Mouse (Mus musculus): ENCODE results near the gene Vmn1r200. TPM values are rescaled to one million over a fixed set of nuclear protein-coding genes. Genes with fewer than 3 reads are reported as not detected.
"Not testable (repeated sequence)": the region's sequence is repeated elsewhere in the genome, so short reads cannot be mapped to it uniquely, and the experiment has no call there.

Gene Vmn1r200
- total RNA-seq (2021) = not detected
- long read RNA-seq, experiment 1 = 0 reads
- long read RNA-seq, experiment 2 = 0 reads

- intact Hi-C loops (cut with DNase I) = no loop called here
These were observed at the start of gene Vmn1r200 for GRCm38 (mm10) chr13:22390073-22390472. TSS of gene Vmn1r200 (plus strand) at chr13:22390373.

GRCm38 (mm10) chr13:22350064-22350463 is 40.1 kb upstream of the Vmn1r200 start, which contains the start of gene Vmn1r198:
TSS of gene Vmn1r198 (plus strand) at chr13:22350364.
- no peak for DNase-seq
- intact Hi-C loops (cut with DNase I) = no loop called here

More at GRCm38 (mm10) chr13:22390073-22390472, at the start of gene Vmn1r200:
- DNase-seq = no peak

- DNase-seq = no peak
- intact Hi-C loops (cut with DNase I) = no loop called here
These were observed 39.4 kb upstream of the Vmn1r200 start for GRCm38 (mm10) chr13:22350813-22351212.

- DNase-seq = no peak
- intact Hi-C loops (cut with DNase I) = no loop called here
These were observed 10.7 kb upstream of the Vmn1r200 start, which contains the start of gene Vmn1r199 for GRCm38 (mm10) chr13:22379518-22379917. TSS of gene Vmn1r199 (plus strand) at chr13:22379818.

- intact Hi-C loops (cut with DNase I); DNase-seq: not testable (repeated sequence)
These were observed 9.0 kb upstream of the Vmn1r200 start for GRCm38 (mm10) chr13:22381128-22381527.

GRCm38 (mm10) chr13:22383401-22383800 is 6.8 kb upstream of the Vmn1r200 start:
- no peak for DNase-seq
- intact Hi-C loops (cut with DNase I) = no loop called here

- intact Hi-C loops (cut with DNase I) = no loop called here
These were observed 3.1 kb upstream of the Vmn1r200 start for GRCm38 (mm10) chr13:22387050-22387449.

GRCm38 (mm10) chr13:22402978-22403377 is 12.8 kb downstream of the Vmn1r200 start:
- no peak for DNase-seq
- intact Hi-C loops (cut with DNase I) = no loop called here

More at GRCm38 (mm10) chr13:22387050-22387449, 3.1 kb upstream of the Vmn1r200 start:
- DNase-seq = no peak

Other genes with a start within 250 kb of the Vmn1r200 start
- not detected for gene Vmn1r191, start 206.4 kb upstream of the Vmn1r200 start, total RNA-seq (2021)
- gene Vmn1r192, start 199.2 kb upstream of the Vmn1r200 start, total RNA-seq (2021) = not detected
- not detected for gene Vmn1r193, start 167.2 kb upstream of the Vmn1r200 start, total RNA-seq (2021)
- gene Vmn1r194, start 146.2 kb upstream of the Vmn1r200 start, total RNA-seq (2021) = not detected
- not detected for gene Vmn1r195, start 119.9 kb upstream of the Vmn1r200 start, total RNA-seq (2021)
- gene Vmn1r196, start 100.5 kb upstream of the Vmn1r200 start, total RNA-seq (2021) = not detected
- not detected for gene Vmn1r197, start 65.8 kb upstream of the Vmn1r200 start, total RNA-seq (2021)
- not detected for gene Vmn1r198, start 40.0 kb upstream of the Vmn1r200 start, total RNA-seq (2021)
- not detected for gene Vmn1r199, start 10.6 kb upstream of the Vmn1r200 start, total RNA-seq (2021)
- not detected for gene Vmn1r201, start 81.5 kb downstream of the Vmn1r200 start, total RNA-seq (2021)
- gene Vmn1r202, start 115.0 kb downstream of the Vmn1r200 start, total RNA-seq (2021) = not detected
- not detected for gene Vmn1r203, start 127.7 kb downstream of the Vmn1r200 start, total RNA-seq (2021)
- not detected for gene Vmn1r204, start 162.8 kb downstream of the Vmn1r200 start, total RNA-seq (2021)
- not detected for gene Vmn1r205, start 202.6 kb downstream of the Vmn1r200 start, total RNA-seq (2021)
- gene Vmn1r206, start 233.9 kb downstream of the Vmn1r200 start, total RNA-seq (2021) = not detected

Data from gastrocnemius, postnatal 36 days (tissue).